Mouse (Mus musculus): ENCODE data around the gene Raph1. TPM values are rescaled to one million over a fixed set of nuclear protein-coding genes. Genes with fewer than 3 reads are reported as not detected.
"Not testable (repeated sequence)": the region's sequence is repeated elsewhere in the genome, so short reads cannot be mapped to it uniquely, and the experiment has no call there.

The Raph1 gene
- total and polyA plus RNA-seq, 2 experiments from 2014 or later: 41.4 to 139 TPM

GRCm38 (mm10) chr1:60481561-60481960 lies 85.3 kb downstream of the Raph1 start:
- 53% methylated on average over 1 of the region's 1 CpGs for WGBS
- peaks cover 30% of the 10 kb centered on the region for H3K36me3 ChIP-seq (replicated peaks; ENCODE audit: control insufficient read depth, insufficient read depth, low read length)
- no peak overlapping the region for H3K9ac ChIP-seq (replicated peaks; ENCODE audit: low read depth, low read length)
- H3K9me3 ChIP-seq (replicated peaks; ENCODE audit: control insufficient read depth, low read length): no peaks in the 10 kb centered on the region
- no peak for DNase-seq (ENCODE audit: low spot score)
- no peak for TF ChIP-seq CTCF (IDR thresholded peaks at IDR 0.05; ENCODE audit: low read depth)
- TF ChIP-seq EP300 (IDR thresholded peaks at IDR 0.05; ENCODE audit: low read depth): no peak
- H3K4me2 ChIP-seq (ENCODE audit: low read depth, low read length): no peak overlapping the region
- no peak for ATAC-seq (ENCODE audit: insufficient read depth, low read depth)
- H3K27me3 ChIP-seq (ENCODE audit: control insufficient read depth, insufficient read depth, low read length): no peaks in the 10 kb centered on the region
- no peaks in the 10 kb centered on the region for H3K4me1 ChIP-seq (ENCODE audit: control insufficient read depth, insufficient read depth)
- H3K27ac ChIP-seq (ENCODE audit: low read depth): no peak overlapping the region
- H3K4me3 ChIP-seq (ENCODE audit: low read depth, low read length): no peak overlapping the region

GRCm38 (mm10) chr1:60470541-60470940 lies 96.4 kb downstream of the Raph1 start:
- Histone ChIP-seq H3K36me3 (replicated peaks; ENCODE audit: control insufficient read depth, insufficient read depth, low read length) (peaks cover 12% of the 10 kb centered on the region), H3K27ac (ENCODE audit: low read depth) (no peak overlapping the region), H3K9ac (replicated peaks; ENCODE audit: low read depth, low read length) (no peak overlapping the region), H3K27me3 (ENCODE audit: control insufficient read depth, insufficient read depth, low read length) (no peaks in the 10 kb centered on the region), H3K4me1 (ENCODE audit: control insufficient read depth, insufficient read depth) (peaks cover 10% of the 10 kb centered on the region; the same call in 1 of the 2 replicates), H3K9me3 (replicated peaks; ENCODE audit: control insufficient read depth, low read length) (no peaks in the 10 kb centered on the region), H3K4me3 (ENCODE audit: low read depth, low read length) (no peak overlapping the region), H3K4me2 (ENCODE audit: low read depth, low read length) (no peak overlapping the region)
- no peak for ATAC-seq (ENCODE audit: insufficient read depth, low read depth)
- WGBS: 80% methylated on average over 7 of the region's 7 CpGs
- TF ChIP-seq CTCF (IDR thresholded peaks at IDR 0.05; ENCODE audit: low read depth) (no peak), EP300 (IDR thresholded peaks at IDR 0.05; ENCODE audit: low read depth) (no peak)
- no peak for DNase-seq (ENCODE audit: low spot score)

- peaks cover 16% of the 10 kb centered on the region for H3K36me3 ChIP-seq (replicated peaks; ENCODE audit: control insufficient read depth, insufficient read depth, low read length)
- WGBS: 38% methylated on average over 2 of the region's 2 CpGs
- DNase-seq (ENCODE audit: low spot score): peak; percentile 28
- peaks cover 10% of the 10 kb centered on the region; the same call in 1 of the 2 replicates for H3K4me1 ChIP-seq (ENCODE audit: control insufficient read depth, insufficient read depth)
- H3K27ac ChIP-seq (ENCODE audit: low read depth): no peak overlapping the region
- TF ChIP-seq EP300 (IDR thresholded peaks at IDR 0.05; ENCODE audit: low read depth): no peak
- TF ChIP-seq CTCF (IDR thresholded peaks at IDR 0.05; ENCODE audit: low read depth): no peak
- no peak overlapping the region for H3K4me3 ChIP-seq (ENCODE audit: low read depth, low read length)
- H3K27me3 ChIP-seq (ENCODE audit: control insufficient read depth, insufficient read depth, low read length): no peaks in the 10 kb centered on the region
- no peak for ATAC-seq (ENCODE audit: insufficient read depth, low read depth)
- H3K9ac ChIP-seq (replicated peaks; ENCODE audit: low read depth, low read length): no peak overlapping the region
- H3K4me2 ChIP-seq (ENCODE audit: low read depth, low read length): no peak overlapping the region
- no peaks in the 10 kb centered on the region for H3K9me3 ChIP-seq (replicated peaks; ENCODE audit: control insufficient read depth, low read length)
Observed at GRCm38 (mm10) chr1:60469491-60469890, 97.4 kb downstream of the Raph1 start.

GRCm38 (mm10) chr1:60460623-60461022 lies 106.3 kb downstream of the Raph1 start:
- Histone ChIP-seq H3K4me3 (ENCODE audit: low read depth, low read length) (no peak overlapping the region), H3K27ac (ENCODE audit: low read depth) (no peak overlapping the region), H3K36me3 (replicated peaks; ENCODE audit: control insufficient read depth, insufficient read depth, low read length) (0 out of 2 replicates have a peak, but pooled peaks cover 8% of the 10 kb centered on the region), H3K27me3 (ENCODE audit: control insufficient read depth, insufficient read depth, low read length) (no peaks in the 10 kb centered on the region), H3K9me3 (replicated peaks; ENCODE audit: control insufficient read depth, low read length) (no peaks in the 10 kb centered on the region), H3K4me2 (ENCODE audit: low read depth, low read length) (no peak overlapping the region), H3K9ac (replicated peaks; ENCODE audit: low read depth, low read length) (no peak overlapping the region), H3K4me1 (ENCODE audit: control insufficient read depth, insufficient read depth) (no peaks in the 10 kb centered on the region)
- TF ChIP-seq EP300 (IDR thresholded peaks at IDR 0.05; ENCODE audit: low read depth) (peak; percentile 33; the same call in 1 of the 2 replicates), CTCF (IDR thresholded peaks at IDR 0.05; ENCODE audit: low read depth) (no peak)
- 58% methylated on average over 1 of the region's 1 CpGs for WGBS
- ATAC-seq (ENCODE audit: insufficient read depth, low read depth) (no peak), DNase-seq (ENCODE audit: low spot score) (peak; percentile 38)

DNA sequence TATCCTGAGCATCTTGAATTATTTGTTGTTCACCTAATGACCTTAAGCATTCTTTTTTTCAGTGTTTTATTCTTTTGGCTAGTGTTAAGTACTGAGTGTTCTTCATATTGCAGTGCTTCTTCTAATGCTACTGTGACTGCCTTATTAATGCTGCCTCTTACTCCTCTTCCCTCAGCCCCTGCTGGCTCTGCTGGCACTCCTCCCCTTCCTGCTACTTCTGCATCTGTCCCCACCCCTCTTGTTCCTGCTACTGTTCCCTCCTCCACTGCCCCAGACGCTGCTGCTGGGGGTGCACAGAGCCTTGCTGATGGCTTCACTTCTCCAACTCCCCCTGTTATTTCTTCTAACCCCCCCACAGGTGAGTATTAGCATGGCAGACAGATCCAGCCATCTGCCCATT lies 117.0 kb downstream of the Raph1 start:
- H3K9me3 ChIP-seq (replicated peaks; ENCODE audit: control insufficient read depth, low read length): no peaks in the 10 kb centered on the region
- H3K27ac ChIP-seq (ENCODE audit: low read depth): no peak overlapping the region
- H3K4me1 ChIP-seq (ENCODE audit: control insufficient read depth, insufficient read depth): no peaks in the 10 kb centered on the region
- TF ChIP-seq EP300 (IDR thresholded peaks at IDR 0.05; ENCODE audit: low read depth) (no peak), CTCF (IDR thresholded peaks at IDR 0.05; ENCODE audit: low read depth) (no peak)
- no peak for DNase-seq (ENCODE audit: low spot score)
- no peak overlapping the region for H3K4me2 ChIP-seq (ENCODE audit: low read depth, low read length)
- H3K27me3 ChIP-seq (ENCODE audit: control insufficient read depth, insufficient read depth, low read length): no peaks in the 10 kb centered on the region
- H3K36me3 ChIP-seq (replicated peaks; ENCODE audit: control insufficient read depth, insufficient read depth, low read length): peaks cover 31% of the 10 kb centered on the region
- no peak overlapping the region for H3K4me3 ChIP-seq (ENCODE audit: low read depth, low read length)
- WGBS: 26% methylated on average over 1 of the region's 1 CpGs
- ATAC-seq (ENCODE audit: insufficient read depth, low read depth): no peak
- no peak overlapping the region for H3K9ac ChIP-seq (replicated peaks; ENCODE audit: low read depth, low read length)

DNA sequence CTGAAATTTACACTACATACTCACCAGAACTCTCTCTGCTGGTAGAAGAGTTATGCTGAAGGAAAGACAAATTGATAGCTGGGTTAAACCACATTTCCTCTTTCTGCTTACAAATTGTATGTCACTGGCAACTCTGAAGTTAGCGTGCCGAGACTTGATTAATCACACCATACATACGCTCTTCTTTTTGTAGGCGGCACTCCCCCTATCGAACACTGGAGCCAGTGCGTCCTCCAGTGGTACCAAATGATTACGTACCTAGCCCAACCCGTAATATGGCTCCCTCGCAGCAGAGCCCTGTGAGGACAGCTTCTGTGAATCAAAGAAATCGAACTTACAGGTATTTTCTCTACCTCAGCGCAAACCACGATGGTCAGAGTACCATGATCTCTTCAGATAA lies 119.8 kb downstream of the Raph1 start:
- H3K9ac ChIP-seq (replicated peaks; ENCODE audit: low read depth, low read length): no peak overlapping the region
- no peak for ATAC-seq (ENCODE audit: insufficient read depth, low read depth)
- no peaks in the 10 kb centered on the region for H3K27me3 ChIP-seq (ENCODE audit: control insufficient read depth, insufficient read depth, low read length)
- H3K9me3 ChIP-seq (replicated peaks; ENCODE audit: control insufficient read depth, low read length): no peaks in the 10 kb centered on the region
- H3K4me1 ChIP-seq (ENCODE audit: control insufficient read depth, insufficient read depth): no peaks in the 10 kb centered on the region
- WGBS: 81% methylated on average over 12 of the region's 12 CpGs
- H3K36me3 ChIP-seq (replicated peaks; ENCODE audit: control insufficient read depth, insufficient read depth, low read length): peaks cover 24% of the 10 kb centered on the region
- H3K4me3 ChIP-seq (ENCODE audit: low read depth, low read length): no peak overlapping the region
- no peak overlapping the region for H3K4me2 ChIP-seq (ENCODE audit: low read depth, low read length)
- DNase-seq (ENCODE audit: low spot score): no peak
- TF ChIP-seq EP300 (IDR thresholded peaks at IDR 0.05; ENCODE audit: low read depth) (no peak), CTCF (IDR thresholded peaks at IDR 0.05; ENCODE audit: low read depth) (no peak)
- H3K27ac ChIP-seq (ENCODE audit: low read depth): no peak overlapping the region

DNA sequence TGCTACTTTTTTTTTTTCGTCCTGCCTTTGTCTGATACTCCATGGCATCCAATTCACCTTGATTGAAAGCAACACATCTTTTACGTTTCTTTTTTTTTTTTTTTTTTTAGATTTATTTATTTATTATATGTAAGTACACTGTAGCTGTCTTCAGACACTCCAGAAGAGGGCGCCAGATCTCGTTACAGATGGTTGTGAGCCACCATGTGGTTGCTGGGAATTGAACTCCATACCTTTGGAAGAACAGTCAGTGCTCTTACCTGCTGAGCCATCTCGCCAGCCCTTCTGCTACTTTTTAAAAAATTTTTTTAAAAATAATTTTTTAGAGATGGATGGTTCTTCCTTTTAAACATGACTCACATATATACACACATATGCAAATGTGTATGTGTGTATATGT lies 125.5 kb downstream of the Raph1 start:
- not testable (repeated sequence) for H3K9me3 ChIP-seq (replicated peaks; ENCODE audit: control insufficient read depth, low read length); H3K9ac ChIP-seq (replicated peaks; ENCODE audit: low read depth, low read length); H3K27ac ChIP-seq (ENCODE audit: low read depth); H3K4me3 ChIP-seq (ENCODE audit: low read depth, low read length); ATAC-seq (ENCODE audit: insufficient read depth, low read depth); H3K4me2 ChIP-seq (ENCODE audit: low read depth, low read length); H3K4me1 ChIP-seq (ENCODE audit: control insufficient read depth, insufficient read depth); DNase-seq (ENCODE audit: low spot score); H3K27me3 ChIP-seq (ENCODE audit: control insufficient read depth, insufficient read depth, low read length); H3K36me3 ChIP-seq (replicated peaks; ENCODE audit: control insufficient read depth, insufficient read depth, low read length)
- WGBS: 86% methylated on average over 5 of the region's 5 CpGs

Measured in heart, postnatal 0 days (tissue).